Mouse (Mus musculus) small intestine, adult 2 months (tissue): ENCODE measurements around the gene Gm20388.

Experiments used
- CTCF ChIP-seq: fragments of 200-500 bp; IDR thresholded peaks from 2 replicates; pipeline ENCODE4 v1.5.1; 2012; ENCODE audit warnings: low read depth, mild to moderate bottlenecking, control low read depth, inconsistent platforms, low read length, moderate library complexity, mixed read lengths; ENCODE audit not compliant: insufficient replicate concordance, insufficient read length; ENCODE audit errors: extremely low read depth
- POLR2A ChIP-seq: fragments of 200-500 bp; IDR thresholded peaks from 2 replicates; pipeline ENCODE4 v1.6.1; 2012; ENCODE audit warnings: low read depth, mild to moderate bottlenecking, control low read depth, inconsistent platforms, low read length, moderate library complexity

DNA sequence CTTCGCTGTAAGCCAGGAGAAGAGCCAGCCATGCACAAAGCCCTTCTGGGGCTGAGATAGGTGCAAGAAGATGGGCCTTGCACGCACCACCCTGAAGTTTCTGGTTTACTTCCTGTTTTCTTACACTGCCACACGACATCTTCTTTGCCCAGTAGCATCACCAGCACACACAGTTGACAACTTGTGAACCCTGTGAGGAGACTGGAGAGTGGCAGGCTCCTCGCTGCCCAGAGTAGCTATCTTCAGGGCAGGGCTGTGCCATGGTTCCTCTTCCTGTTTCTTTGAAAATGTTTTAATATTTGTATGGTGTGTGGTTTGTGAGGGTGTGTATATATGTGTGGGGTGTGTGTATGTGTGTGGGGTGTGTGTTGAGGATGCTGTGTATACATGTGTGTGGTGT lies 401.8 kb downstream of the Gm20388 start:
- no peak for TF ChIP-seq CTCF
- TF ChIP-seq POLR2A, result no peak
